Mouse (Mus musculus): ENCODE results near the gene Pcp2.
A peak's percentile ranks its signal among the peaks of the same experiment; 100 is the strongest.

Gene Pcp2

DNA sequence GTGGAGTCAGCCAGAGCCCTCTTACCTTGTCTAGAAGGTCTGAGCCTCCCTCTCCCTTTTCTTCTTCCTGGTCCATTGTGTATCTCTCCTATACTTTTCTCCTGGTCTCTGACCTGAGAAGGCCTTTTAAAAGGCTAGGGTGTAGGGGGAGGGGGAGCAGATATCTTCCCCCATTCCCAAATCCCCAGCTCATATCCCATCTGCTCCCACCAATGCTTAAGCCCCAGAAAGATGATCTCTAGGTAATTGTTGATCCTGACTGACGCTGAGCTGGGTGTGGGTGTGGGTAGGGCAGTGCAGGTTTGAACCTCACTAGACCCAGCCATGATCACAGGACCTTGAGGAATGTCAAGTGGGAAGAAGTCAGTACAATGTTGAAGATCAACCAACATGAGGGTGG is at the start of gene Pcp2:
Gene Pcp2 (minus strand): TSS at position 101 of the 400 bp plus-strand sequence.
- no peak for DNase-seq (ENCODE audit: low read depth in 1 of 2, low spot score in 2 of 2)

DNA sequence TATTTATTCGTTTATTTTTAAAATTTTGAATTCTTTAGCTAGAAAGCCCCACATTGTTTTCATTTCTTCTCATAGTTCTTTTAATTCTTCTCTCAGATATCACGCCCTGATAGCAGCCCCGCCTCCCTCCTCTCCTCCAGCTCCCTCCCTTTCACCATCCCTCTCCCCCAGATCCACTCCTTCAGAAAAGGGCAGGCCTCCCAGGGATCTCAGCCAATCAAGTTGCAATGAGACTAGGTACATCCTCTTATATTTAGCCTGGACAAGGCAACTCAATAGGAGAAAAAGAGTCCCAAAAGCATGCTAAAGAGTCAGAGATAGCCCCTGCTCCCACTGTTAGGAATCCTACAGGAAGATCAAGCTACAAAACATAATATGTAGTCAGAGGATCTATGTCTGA is 49.3 kb upstream of the Pcp2 start:
- no peak for DNase-seq (ENCODE audit: low read depth in 1 of 2, low spot score in 2 of 2)

DNA sequence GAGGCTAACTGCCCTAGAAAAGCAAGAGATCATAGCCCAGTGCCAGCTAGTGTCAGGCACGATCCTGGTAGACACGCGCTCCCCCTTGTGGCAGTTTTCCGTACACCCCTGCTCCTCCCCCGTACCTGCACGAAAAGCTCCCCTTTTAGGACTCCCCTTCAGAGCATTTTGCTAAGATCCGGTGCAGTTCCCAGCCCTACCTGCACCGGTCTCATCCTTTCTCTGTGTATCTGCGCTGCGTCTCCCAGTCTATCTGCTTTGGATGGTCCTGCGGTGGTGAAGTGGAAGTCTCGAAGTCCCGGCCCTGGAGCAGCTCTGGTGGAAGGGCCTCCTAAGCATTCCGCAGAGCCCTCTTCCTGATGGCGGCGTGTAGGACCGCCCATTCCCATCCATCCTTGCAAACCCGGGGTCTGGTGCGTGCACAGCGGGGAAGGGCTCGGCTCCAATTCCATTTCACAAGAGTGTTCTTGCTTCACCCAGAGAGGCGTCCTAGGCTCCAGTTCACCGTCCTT is 46.7 kb upstream of the Pcp2 start, which contains the start of gene Fcor:
Gene Fcor (minus strand): TSS at position 383 of the 512 bp plus-strand sequence.
- DNase-seq (ENCODE audit: low read depth in 1 of 2, low spot score in 2 of 2) = peak in 1 of 2 experiments; percentile 72

DNA sequence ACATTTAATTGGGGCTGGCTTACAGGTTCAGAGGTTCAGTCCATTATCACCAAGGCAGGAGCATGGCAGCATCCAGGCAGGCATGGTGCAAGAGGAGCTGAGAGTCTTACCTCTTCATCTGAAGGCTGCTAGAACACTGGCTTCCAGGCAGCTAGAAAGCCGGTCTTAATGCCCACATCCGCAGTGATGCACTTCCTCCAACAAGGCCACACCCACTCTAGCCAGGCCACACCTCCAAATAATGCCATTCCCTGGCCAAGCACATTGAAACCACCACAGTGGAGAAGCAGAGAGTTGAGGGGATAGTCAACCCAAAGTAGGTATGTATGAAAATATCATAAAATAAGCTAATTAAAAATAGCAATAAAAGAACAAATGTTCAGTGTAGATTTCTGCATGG is 45.0 kb upstream of the Pcp2 start:
- DNase-seq (ENCODE audit: low read depth in 1 of 2, low spot score in 2 of 2) = peak; percentile 60 to 71

DNA sequence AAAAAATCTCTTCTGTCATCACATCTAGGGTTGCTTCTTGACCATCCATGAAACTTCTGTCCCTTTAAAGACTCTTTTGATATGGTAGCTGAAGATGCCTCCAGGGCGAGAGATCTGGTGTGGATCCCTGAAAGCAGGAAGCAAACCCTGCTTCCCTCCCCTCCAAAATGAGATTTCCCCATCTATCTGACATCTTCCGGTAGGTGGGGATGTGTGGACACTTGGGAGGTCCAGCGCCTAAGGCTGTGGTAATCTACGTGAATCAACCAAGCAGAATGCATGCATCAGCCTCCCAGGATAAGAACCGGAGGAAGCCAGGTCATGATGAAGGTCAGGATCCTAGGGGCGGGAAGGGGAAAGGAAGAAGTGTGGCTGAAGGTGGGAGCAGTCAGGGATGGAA is 40.2 kb upstream of the Pcp2 start, which contains the start of gene Mcemp1:
Gene Mcemp1 (plus strand): TSS at position 248 of the 400 bp plus-strand sequence.
- DNase-seq (ENCODE audit: low read depth in 1 of 2, low spot score in 2 of 2) = peak in 1 of 2 experiments; percentile 34

DNA sequence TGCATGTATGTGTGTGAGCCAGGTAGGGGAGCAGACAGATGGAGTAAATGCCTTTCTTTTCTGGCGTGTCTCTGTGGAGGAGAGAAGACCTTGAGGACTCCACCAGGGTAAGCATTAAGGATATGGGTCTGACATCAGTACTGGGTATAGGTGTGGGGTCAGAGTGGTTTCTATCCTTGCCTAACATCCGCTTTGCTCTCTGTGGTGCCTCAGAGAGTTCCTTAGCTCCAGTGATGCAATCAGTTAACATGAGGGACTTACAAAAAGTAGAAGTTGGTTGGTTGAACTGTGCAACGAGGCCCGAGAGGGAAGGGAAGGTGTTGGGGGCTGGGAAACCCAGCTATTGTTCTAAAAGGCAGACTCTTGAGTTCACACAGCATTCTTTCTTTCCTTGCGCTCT is 39.1 kb upstream of the Pcp2 start:
- DNase-seq (ENCODE audit: low read depth in 1 of 2, low spot score in 2 of 2) = peak; percentile 27 to 57

DNA sequence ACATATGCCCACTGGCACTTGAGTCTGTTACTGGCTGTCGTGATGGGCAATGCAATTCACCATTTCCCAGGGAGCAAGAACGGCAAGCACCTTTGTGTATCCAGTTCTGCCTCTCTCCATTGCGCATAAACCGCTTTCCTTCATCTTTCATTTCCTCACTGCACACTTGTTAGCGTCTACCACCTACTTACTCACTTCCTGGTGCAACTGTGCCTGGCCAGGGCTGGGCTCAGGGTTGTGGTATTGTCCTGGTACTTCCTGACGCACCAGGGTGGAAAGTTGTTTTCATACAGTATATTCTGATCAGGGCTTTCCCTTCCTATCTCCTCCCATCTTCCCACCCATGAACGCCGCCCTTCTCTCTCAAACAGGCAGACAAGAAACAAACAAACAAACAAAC is 35.5 kb upstream of the Pcp2 start:
- no peak for DNase-seq (ENCODE audit: low read depth in 1 of 2, low spot score in 2 of 2)

DNA sequence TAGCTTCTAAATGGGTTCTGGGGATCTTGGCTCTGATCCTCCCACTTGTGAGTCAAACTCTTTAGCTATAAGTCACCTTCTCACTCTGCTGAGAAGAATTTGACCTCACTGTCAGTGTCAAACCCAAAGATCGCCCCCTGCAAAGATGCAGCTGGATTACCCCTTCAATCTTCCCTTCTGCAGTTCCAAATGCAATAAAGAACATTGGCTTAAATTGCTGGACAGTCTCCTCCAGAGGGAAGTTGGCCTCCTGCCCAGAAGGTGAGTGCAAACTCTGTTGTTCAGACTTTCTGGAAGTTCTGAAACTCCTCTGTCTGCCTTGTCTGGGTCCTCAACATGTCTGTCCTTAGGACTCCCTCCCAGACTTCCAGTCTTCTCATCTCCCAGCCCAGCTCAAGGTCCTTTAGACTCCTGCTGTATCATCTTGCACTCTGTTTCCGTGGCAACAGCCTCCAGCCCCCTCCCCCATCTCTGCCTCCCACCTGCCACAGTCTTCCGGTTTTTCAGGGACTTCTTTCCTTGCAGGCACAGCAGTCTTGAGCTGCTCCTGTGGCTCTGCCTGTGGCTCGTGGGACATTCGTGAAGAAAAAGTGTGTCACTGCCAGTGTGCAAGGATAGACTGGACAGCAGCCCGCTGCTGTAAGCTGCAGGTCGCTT is 31.5 kb upstream of the Pcp2 start:
- no peak for DNase-seq (ENCODE audit: low read depth in 1 of 2, low spot score in 2 of 2)

DNA sequence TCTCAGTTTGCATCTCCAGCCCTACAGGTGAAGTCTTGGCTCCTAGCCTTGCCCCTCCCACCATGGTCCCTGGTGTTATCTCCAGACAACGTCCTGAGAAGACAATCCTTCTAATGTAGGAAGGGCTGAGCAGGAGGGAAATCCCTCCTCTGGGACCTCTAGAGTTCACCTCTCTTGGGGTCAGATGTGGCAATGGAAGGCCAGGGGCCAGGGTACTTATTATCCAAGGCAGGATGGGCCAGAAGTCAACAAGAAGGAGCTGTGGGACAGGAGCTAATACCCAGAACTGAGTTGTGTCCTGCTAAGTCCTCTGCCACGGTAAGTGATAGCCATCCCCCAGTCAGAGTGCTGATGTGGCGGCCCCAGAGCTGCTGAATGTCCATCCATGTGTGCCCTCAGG is 30.2 kb upstream of the Pcp2 start, which contains the start of gene Retn:
Gene Retn (plus strand): TSS at position 245 of the 400 bp plus-strand sequence.
- no peak for DNase-seq (ENCODE audit: low read depth in 1 of 2, low spot score in 2 of 2)

DNA sequence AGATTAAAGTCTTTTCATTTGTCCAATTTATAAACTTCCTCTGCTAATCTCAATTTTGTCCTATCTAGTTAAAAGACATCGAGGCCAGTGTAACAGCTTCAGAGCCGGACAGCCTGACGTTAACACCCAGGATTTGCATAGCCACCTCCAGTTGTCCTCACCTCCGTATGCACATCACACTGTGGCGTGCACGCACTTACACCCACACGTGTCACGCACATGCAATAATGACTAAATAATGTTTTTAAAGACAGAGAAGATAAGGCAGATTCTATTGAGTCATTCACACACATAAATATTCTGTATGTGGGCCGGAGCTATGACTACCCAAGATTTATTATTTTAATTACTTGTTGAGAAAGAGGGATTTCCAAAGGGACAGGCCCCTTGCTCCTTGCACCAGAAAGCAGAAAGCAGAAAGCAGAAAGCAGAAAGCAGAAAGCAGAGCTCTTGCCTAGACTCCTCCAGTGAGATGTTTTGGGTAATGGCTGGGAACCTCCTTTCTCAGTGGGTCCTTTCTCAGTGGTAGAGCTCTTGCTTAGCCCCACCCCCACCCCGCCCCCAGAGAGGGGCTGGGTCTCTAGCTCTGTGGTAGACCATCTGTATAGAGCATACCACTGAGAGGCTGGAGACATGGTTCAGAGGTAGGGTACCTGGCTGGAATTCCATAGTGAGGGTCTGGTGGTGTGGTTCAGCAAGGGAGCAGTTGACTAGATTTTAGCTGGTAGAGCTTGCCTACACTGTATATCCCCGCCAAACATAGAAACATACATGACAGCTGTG is 29.6 kb upstream of the Pcp2 start:
- no peak for DNase-seq (ENCODE audit: low read depth in 1 of 2, low spot score in 2 of 2)

DNA sequence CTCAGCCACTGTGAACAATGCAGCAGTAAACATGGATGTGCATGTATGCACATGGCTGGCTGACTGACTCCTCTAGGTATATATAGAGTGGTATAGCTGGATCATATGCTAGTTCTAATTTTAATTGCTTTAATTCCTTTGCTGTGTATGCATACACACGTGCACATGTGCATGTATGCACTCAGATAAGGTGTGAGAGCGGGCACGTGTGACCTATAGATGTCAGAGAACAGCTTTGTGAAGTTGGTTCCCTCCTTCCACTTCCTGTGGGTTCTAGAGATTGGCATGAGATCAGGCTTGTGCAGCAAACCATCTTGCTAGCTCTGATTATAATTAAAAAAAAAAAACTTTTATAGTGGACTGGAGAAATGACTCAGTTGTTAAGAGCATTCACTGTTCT is 27.5 kb upstream of the Pcp2 start:
- DNase-seq (ENCODE audit: low read depth in 1 of 2, low spot score in 2 of 2) = no peak

DNA sequence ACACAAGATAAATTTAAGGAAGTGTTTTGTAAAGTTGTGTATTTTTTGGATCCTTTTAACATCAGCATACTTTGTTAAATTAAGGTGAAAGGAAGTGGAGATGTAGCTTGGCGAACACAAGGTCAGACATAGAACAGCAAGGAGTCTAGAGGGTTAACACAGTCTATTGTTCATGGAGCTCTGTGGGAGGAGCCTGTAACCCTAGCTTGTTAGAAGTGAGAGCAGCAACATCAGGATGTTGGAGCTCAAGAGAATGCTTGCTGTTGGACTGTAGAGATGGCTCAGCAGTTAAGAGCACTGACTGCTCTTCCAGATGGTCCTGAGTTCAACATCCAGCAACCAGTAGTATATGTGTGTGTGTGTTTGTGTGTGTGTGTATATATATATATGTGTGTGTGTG is 23.6 kb upstream of the Pcp2 start:
- DNase-seq (ENCODE audit: low read depth in 1 of 2, low spot score in 2 of 2) = no peak

DNA sequence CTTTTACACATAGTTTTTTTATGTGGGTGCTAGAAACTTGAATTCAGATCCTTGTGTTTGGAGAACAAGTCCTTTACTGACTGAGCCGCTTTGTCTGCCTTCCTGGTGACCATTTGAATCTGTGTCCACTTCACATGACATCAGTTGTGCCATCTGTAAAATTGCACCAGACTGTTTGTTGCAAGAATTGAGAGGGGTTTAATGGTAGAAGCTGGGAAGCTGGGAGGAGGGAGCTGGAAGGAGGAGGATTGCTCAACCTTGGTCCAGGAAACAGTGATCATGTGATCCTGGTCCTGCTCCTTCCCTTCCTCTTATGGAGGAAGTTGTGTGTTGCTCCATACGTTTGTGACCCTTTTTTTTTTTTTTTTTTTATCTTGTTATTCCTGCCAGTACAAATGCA is 22.9 kb upstream of the Pcp2 start:
- DNase-seq (ENCODE audit: low read depth in 1 of 2, low spot score in 2 of 2) = peak in 1 of 2 experiments; percentile 9

DNA sequence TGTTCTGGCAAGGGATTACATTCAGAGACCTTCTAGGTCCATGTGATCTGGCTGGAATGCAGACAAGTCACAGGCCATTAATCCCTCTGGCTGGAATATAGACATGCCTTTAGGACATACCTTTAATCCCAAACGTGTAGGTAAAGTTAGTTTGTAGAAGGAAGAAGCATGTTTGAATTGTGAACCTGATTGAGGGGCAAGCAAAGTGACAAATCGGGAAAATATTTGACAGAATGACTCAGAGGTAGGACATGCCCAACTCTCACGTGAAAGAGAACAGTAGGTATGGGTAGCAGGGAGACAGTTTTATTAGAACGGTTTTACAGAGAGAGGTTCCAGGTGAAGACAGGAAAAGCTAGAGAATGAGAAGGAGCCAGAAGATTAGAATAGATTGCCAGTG is 22.2 kb upstream of the Pcp2 start:
- DNase-seq (ENCODE audit: low read depth in 1 of 2, low spot score in 2 of 2) = no peak

DNA sequence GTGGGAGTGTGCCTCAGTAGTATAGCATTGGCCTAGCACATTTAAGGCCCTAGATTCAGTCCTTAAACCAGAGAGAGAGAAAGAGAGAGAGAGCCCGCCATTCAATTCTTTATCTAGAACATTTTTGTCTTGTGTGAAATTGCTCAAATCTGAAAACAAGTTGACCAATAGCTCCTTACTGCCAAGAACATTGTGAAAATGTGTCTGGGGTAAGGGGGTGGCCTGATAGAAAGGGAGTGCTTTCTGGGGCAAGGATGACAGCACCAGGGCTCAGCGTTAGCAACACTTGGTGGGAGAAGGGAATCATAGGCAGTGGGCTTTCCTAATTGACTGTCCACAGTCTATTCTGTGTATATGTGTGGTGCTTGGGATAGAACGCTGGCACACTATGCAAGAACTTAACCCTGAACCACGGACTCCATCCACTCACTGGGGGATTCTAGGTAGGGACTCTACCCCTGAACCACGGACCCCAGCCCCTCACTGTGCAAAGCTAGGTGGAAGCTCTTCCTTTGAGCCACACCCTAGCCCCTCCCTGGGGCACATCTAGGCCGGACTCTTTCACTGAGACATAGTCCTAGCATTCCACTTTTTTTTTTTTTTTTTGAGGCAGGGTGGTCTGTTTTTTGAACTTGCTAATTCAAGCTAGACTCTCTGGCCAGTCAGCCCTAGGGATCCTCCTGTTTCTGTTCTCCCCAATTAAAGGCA is 21.6 kb upstream of the Pcp2 start:
- no peak for DNase-seq (ENCODE audit: low read depth in 1 of 2, low spot score in 2 of 2)

DNA sequence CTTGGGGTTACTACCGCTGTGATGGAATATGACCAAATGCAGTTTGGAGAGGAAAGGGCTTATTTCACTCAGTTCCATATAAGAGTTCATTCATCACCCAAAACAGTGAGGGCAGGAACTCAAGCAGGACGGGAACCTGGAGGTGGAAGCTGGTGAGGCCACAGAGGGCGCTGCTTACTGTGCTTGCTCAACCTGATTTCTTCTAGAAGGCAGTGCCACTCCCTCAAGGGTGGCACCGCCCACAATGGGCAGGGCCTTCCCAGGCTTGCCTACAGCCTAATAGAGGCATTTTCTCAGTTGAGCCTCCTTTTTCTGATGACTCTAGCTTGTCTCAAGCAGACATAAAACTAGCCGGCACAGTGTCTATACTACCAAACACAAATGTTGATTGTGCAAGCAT is 20.5 kb upstream of the Pcp2 start:
- DNase-seq (ENCODE audit: low read depth in 1 of 2, low spot score in 2 of 2) = peak; percentile 62 to 79

DNA sequence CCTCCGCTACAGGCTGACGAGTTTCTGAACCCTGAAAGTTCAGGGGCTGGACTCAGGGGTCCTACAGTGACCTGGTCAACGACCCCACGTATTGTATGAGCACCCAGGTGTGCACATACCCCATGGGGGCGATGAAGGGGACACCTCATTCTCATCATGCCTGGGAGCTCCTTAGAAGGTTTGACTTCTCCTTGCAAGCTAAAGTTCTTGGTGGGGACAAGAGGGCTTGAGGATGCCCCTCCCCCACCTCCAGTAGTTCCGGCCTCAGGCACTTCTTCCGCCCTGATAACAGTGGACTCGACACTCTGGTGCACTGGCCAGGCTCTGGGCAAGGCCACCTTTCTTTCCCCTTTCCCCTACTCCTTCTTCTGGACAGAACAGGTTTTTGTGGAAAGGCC is 6.1 kb upstream of the Pcp2 start:
- no peak for DNase-seq (ENCODE audit: low read depth in 1 of 2, low spot score in 2 of 2)

DNA sequence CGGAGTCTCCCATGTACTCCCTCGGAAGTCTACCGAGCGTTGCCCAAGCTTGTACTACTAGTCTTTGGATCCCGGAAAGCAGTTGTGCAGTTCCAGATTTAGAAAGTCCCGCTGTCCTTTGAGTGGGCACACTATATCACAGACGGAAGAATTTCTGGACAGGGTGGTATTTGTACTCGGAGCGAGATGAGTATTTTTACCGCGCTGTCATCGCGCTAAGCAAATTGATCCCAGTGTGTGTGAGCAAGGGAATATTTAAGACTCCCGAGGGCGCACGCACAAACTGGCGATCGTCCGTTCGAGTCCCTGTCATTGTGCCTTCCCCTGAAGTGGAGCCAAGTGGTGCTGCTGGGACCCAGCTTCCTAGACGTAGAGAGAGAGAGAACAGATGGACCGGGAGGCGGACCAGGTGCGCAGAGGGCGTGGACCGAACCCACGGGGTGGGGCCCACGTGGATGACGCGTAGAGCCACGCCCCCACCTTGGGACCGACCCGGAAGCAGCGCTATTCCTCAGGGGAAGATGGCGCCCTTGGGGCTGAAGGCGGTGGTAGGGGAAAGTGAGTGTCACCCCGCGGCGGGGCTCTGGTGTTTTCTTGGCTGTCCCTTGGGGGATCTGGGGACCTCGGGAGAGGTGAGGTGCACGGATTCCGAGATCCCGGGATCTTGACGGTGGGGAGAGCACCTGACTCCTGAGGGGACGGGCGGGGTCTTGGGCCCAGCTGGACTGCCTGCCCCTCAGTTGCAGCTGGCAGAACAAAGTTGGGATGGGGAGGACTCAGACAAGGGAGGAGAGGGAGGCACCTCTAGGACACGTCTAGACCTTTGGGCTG is 5.5 kb upstream of the Pcp2 start, which contains the start of gene Stxbp2:
Gene Stxbp2 (plus strand): TSS at position 309 of the 831 bp plus-strand sequence.
- DNase-seq (ENCODE audit: low read depth in 1 of 2, low spot score in 2 of 2) = peak; percentile 44 to 63

DNA sequence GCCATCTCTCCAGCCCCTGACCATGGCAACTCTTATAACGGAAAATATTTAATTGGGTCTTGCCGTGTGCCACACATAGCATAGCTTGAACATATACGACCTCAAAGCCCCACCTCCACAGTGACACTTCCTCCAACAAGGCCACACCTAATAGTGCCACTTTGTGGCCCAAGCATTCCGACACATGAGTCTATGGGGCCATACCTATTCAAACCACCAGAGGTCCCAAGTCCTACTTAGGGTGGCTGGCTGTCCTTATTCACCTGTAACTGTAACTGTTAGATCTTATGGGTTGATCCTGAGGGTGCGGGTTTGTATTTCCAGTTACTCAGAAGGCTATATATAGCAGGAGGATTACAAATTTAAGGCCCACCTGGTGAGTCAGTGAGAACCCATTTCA is 2.7 kb upstream of the Pcp2 start:
- DNase-seq (ENCODE audit: low read depth in 1 of 2, low spot score in 2 of 2) = peak in 1 of 2 experiments; percentile 28

DNA sequence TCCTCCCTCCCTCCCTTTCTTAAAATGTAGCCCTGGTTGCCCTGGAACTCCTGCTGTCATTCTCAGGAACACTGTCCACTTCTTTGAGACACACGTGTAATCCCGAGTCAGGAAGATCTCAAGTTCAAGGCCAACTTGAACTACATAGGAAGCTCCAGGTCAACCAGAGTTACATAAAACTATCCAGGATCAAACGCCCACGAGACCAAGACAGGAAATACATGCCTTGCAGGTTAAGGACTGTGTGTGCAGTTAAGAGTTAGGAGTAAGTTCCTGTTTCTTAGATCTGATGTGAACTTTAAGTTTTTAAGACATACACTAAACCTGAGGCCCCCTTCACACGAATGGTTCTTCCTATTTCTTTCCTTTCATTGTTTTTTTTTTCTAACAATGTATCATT is 1.6 kb upstream of the Pcp2 start:
- DNase-seq (ENCODE audit: low read depth in 1 of 2, low spot score in 2 of 2) = no peak

DNA sequence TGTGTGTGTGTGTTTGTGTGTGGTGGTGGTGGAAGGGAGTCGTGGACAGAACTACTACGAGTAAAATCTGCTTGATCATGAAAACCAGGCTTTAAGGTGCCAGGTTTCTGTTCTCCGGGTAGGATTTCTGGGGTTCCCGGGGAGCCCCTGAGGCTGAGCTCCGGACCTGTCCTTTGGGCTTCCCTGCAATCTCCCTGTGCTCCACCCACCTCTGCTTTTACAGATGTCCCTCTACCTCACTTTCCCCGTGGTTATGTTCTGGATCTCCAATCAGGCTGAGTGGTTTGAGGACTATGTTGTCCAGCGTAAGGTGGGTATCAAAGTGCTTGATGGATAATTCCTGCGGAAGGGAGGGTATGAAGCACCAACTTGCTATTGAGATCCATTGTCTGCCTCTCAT is 3.2 kb downstream of the Pcp2 start:
- DNase-seq (ENCODE audit: low read depth in 1 of 2, low spot score in 2 of 2) = no peak
